In the genomic region with DNA sequence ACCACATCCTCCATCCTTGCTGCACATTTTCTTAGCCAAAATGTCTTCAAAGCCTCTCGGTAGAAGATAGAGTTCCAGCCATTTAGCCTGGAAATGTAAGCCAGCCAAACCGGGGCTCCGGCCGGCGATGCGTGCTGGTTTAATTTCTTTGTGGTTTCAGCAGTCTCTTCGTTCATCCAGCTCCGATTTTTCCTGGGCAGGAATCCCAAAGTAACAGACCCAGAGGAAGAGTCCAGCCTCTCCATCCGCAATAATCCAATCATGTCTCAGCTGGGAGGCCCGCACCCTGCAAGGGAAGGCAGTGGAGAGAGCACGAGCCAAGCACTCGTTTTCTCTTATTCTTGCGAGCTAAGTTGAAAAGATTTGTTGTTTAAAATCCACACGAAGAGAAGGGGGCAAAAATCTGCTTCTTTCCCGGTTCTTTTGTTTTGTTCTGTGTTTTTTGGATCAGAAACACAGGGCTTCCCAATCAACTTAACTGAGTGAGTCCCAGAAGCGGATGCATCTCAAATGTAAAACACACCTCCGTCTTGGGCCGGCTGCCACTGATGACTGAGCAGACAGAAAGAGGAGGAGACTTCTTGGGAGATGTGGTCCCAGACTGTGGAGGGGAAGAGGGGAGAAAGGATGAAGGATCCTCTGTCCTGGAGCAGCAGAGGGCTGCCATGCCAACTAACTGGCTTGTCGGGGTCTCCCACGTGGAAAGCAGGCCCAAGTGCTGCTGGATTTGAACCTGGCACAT, we compare ENCODE assay signal across 8 mouse cellular contexts.
A peak's percentile ranks its signal among the peaks of the same experiment; 100 is the strongest.
DNase-seq lines count a peak whose midpoint lies in the region; ATAC-seq and TF ChIP-seq lines count a peak whose summit lies in the region.
"Had no signal": no experiment of that assay in that cellular context is flagged by ENCODE, and none has a peak within 500 bp of the region (broad histone marks: within the 10 kb centered on the region; RNA-seq: fewer than 3 reads in every experiment).

No protein-coding gene starts in this region.

- H3K36me3 ChIP-seq in limb, embryonic 12.5 days = no peaks in the 10 kb centered on the region
- no peaks in the 10 kb centered on the region for H3K36me3 ChIP-seq in limb, embryonic 10.5 days
- H3K36me3 ChIP-seq in heart, embryonic 15.5 days = no peaks in the 10 kb centered on the region
- no peaks in the 10 kb centered on the region for H3K36me3 ChIP-seq in limb, embryonic 14.5 days (ENCODE audit: control insufficient read depth, insufficient read depth, low read length)
- no peaks in the 10 kb centered on the region for H3K36me3 ChIP-seq in hindbrain, embryonic 14.5 days (replicated peaks; ENCODE audit: control insufficient read depth, insufficient read depth)
- H3K36me3 ChIP-seq: heart, embryonic 13.5 days had no signal

- no peak for ATAC-seq in limb, embryonic 12.5 days (ENCODE audit: insufficient number of reproducible peaks, insufficient read depth, low FRiP score, low TSS enrichment, low read depth)
- no peak for ATAC-seq in heart, embryonic 15.5 days (replicated peaks; ENCODE audit: insufficient number of reproducible peaks, insufficient read depth, low FRiP score, low read depth)
- ATAC-seq in limb, embryonic 14.5 days (ENCODE audit: low FRiP score, low read depth) = peak; percentile 77
- no peak for ATAC-seq in hindbrain, embryonic 14.5 days (ENCODE audit: low FRiP score)

- no peak for TF ChIP-seq POLR2A in limb, embryonic 14.5 days (IDR thresholded peaks at IDR 0.05; ENCODE audit: borderline replicate concordance, extremely low read depth, insufficient read depth, insufficient read length)

- 72% methylated on average over 20 of the region's 20 CpGs for WGBS in limb, embryonic 12.5 days
- WGBS in limb, embryonic 10.5 days = 84% methylated on average over 20 of the region's 20 CpGs
- WGBS in heart, embryonic 15.5 days = 66% methylated on average over 20 of the region's 20 CpGs
- WGBS in limb, embryonic 14.5 days = 47% methylated on average over 20 of the region's 20 CpGs
- 77% methylated on average over 20 of the region's 20 CpGs for WGBS in hindbrain, embryonic 14.5 days

- no peak overlapping the region for H3K4me2 ChIP-seq in limb, embryonic 12.5 days
- H3K4me2 ChIP-seq in heart, embryonic 15.5 days = no peak overlapping the region; the same call in 1 of the 2 replicates
- H3K4me2 ChIP-seq in limb, embryonic 14.5 days (replicated peaks; ENCODE audit: low read depth, low read length, severe bottlenecking) = no peak overlapping the region
- no peak overlapping the region for H3K4me2 ChIP-seq in hindbrain, embryonic 14.5 days (replicated peaks)
- H3K4me2 ChIP-seq: heart, embryonic 13.5 days had no signal

- no peak for DNase-seq in limb, embryonic 10.5 days (ENCODE audit: low spot score)
- peak; percentile 58 to 67 for DNase-seq in cerebellum, postnatal 25 days
- DNase-seq in limb, embryonic 14.5 days (ENCODE audit: low spot score) = peak; percentile 72
- no peak for DNase-seq in retina, postnatal 1 day
- no peak for DNase-seq in hindbrain, embryonic 14.5 days (ENCODE audit: low spot score)

- peaks cover 4% of the 10 kb centered on the region; the same call in 1 of the 2 replicates for H3K9me3 ChIP-seq in limb, embryonic 12.5 days
- H3K9me3 ChIP-seq in limb, embryonic 10.5 days (replicated peaks) = no peaks in the 10 kb centered on the region
- no peaks in the 10 kb centered on the region for H3K9me3 ChIP-seq in heart, embryonic 15.5 days (replicated peaks)
- no peaks in the 10 kb centered on the region for H3K9me3 ChIP-seq in limb, embryonic 14.5 days (ENCODE audit: control insufficient read depth, low read length)
- no peaks in the 10 kb centered on the region for H3K9me3 ChIP-seq in hindbrain, embryonic 14.5 days (ENCODE audit: control insufficient read depth, low read length)
- H3K9me3 ChIP-seq: heart, embryonic 13.5 days had no signal

- peak overlapping the region; percentile 7; the same call in 1 of the 2 replicates for H3K27ac ChIP-seq in limb, embryonic 12.5 days
- H3K27ac ChIP-seq in limb, embryonic 10.5 days = no peak overlapping the region
- H3K27ac ChIP-seq in heart, embryonic 15.5 days = peak overlapping the region; percentile 25; the same call in 1 of the 2 replicates
- peak overlapping the region; percentile 65 for H3K27ac ChIP-seq in limb, embryonic 14.5 days (replicated peaks; ENCODE audit: low read depth, low read length)
- H3K27ac ChIP-seq in hindbrain, embryonic 14.5 days = no peak overlapping the region
- H3K27ac ChIP-seq: heart, embryonic 13.5 days had no signal

- no peak overlapping the region for H3K4me3 ChIP-seq in limb, embryonic 12.5 days (replicated peaks)
- H3K4me3 ChIP-seq in limb, embryonic 10.5 days = no peak overlapping the region
- H3K4me3 ChIP-seq in heart, embryonic 15.5 days = no peak overlapping the region
- no peak overlapping the region for H3K4me3 ChIP-seq in limb, embryonic 14.5 days (replicated peaks; ENCODE audit: low read length)
- H3K4me3 ChIP-seq in hindbrain, embryonic 14.5 days (replicated peaks; ENCODE audit: low read length) = no peak overlapping the region
- H3K4me3 ChIP-seq: heart, embryonic 13.5 days had no signal

- H3K27me3 ChIP-seq in limb, embryonic 12.5 days = peaks cover 84% of the 10 kb centered on the region
- peaks cover 24% of the 10 kb centered on the region; the same call in 1 of the 2 replicates for H3K27me3 ChIP-seq in limb, embryonic 10.5 days (ENCODE audit: low read depth, poor library complexity, severe bottlenecking)
- peaks cover 9% of the 10 kb centered on the region; the same call in 1 of the 2 replicates for H3K27me3 ChIP-seq in heart, embryonic 15.5 days
- peaks cover 17% of the 10 kb centered on the region; the same call in 1 of the 2 replicates for H3K27me3 ChIP-seq in limb, embryonic 14.5 days (ENCODE audit: control insufficient read depth, insufficient read depth, low read length)
- no peaks in the 10 kb centered on the region for H3K27me3 ChIP-seq in hindbrain, embryonic 14.5 days (ENCODE audit: control insufficient read depth, insufficient read depth, low read length)

- peaks cover 14% of the 10 kb centered on the region for H3K4me1 ChIP-seq in limb, embryonic 12.5 days (replicated peaks)
- H3K4me1 ChIP-seq in limb, embryonic 10.5 days = peaks cover 25% of the 10 kb centered on the region
- H3K4me1 ChIP-seq in heart, embryonic 15.5 days (replicated peaks) = no peaks in the 10 kb centered on the region
- H3K4me1 ChIP-seq in limb, embryonic 14.5 days (ENCODE audit: control insufficient read depth, insufficient read depth, low read length) = peaks cover 9% of the 10 kb centered on the region
- H3K4me1 ChIP-seq in hindbrain, embryonic 14.5 days (replicated peaks; ENCODE audit: control insufficient read depth, insufficient read depth, low read length) = no peaks in the 10 kb centered on the region
- H3K4me1 ChIP-seq: heart, embryonic 13.5 days had no signal

- H3K9ac ChIP-seq in limb, embryonic 12.5 days (replicated peaks) = no peak overlapping the region
- H3K9ac ChIP-seq in heart, embryonic 15.5 days = no peak overlapping the region
- 0 out of 2 replicates have a peak overlapping the region, but pooled peaks have one; percentile 4 for H3K9ac ChIP-seq in limb, embryonic 14.5 days (ENCODE audit: low read depth, low read length, severe bottlenecking)
- H3K9ac ChIP-seq in hindbrain, embryonic 14.5 days = no peak overlapping the region
- H3K9ac ChIP-seq: heart, embryonic 13.5 days had no signal

Comparison
In these comparisons a context has a peak if more than half of its experiments do, and no peak if none do; other contexts are left out.
1. H3K27ac ChIP-seq: peak in limb, embryonic 12.5 days (single experiment), heart, embryonic 15.5 days (single experiment) and limb, embryonic 14.5 days (single experiment); none in limb, embryonic 10.5 days (single experiment) and hindbrain, embryonic 14.5 days (single experiment).
2. DNase-seq: peak in cerebellum, postnatal 25 days (2 of 2) and limb, embryonic 14.5 days (single experiment); none in limb, embryonic 10.5 days (single experiment), retina, postnatal 1 day (single experiment) and hindbrain, embryonic 14.5 days (single experiment).